Mouse (Mus musculus): ENCODE results near the gene Fam228a. TPM values are rescaled to one million over a fixed set of nuclear protein-coding genes. Genes with fewer than 3 reads are reported as not detected.
A peak's percentile ranks its signal among the peaks of the same experiment; 100 is the strongest.
"Not testable (repeated sequence)": the region's sequence is repeated elsewhere in the genome, so short reads cannot be mapped to it uniquely, and the experiment has no call there.

Fam228a gene
- polyA plus RNA-seq, 1 experiment from 2014 or later: 0.44 TPM

DNA sequence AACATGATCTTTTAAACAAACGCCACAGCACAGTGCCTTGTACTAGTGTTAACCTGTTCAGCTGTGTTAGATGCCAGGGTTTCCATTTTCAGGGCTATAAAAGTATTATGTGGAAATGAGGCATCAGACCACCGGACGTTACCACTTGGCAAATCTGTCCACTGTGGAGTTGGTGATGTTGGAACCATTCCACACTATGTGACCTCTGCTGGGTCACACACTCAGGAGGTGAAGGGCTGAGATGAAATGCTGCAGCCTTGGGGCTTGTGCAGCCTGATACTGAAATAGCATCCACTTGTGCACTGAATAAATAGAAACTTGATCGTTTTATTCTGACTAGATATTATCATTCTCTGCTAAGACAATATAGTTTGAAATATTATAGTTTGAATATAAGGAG lies 24.9 kb downstream of the Fam228a start:
- Histone ChIP-seq H3K9me3 (no peaks in the 10 kb centered on the region), H3K4me1 (no peaks in the 10 kb centered on the region), H3K36me3 (peaks cover 10% of the 10 kb centered on the region; the same call in 1 of the 2 replicates), H3K27me3 (replicated peaks) (no peaks in the 10 kb centered on the region), H3K4me2 (no peak overlapping the region), H3K4me3 (replicated peaks) (no peak overlapping the region), H3K9ac (no peak overlapping the region), H3K27ac (no peak overlapping the region)
- WGBS: 68% methylated on average over 4 of the region's 4 CpGs
- no peak for ATAC-seq (ENCODE audit: insufficient read depth, low FRiP score, low read depth)

GRCm38 (mm10) chr12:4709926-4710325 lies 28.3 kb downstream of the Fam228a start:
- H3K27ac ChIP-seq: no peak overlapping the region
- no peak overlapping the region for H3K9ac ChIP-seq
- H3K36me3 ChIP-seq: peaks cover 18% of the 10 kb centered on the region
- H3K4me3 ChIP-seq (replicated peaks): no peak overlapping the region
- H3K27me3 ChIP-seq (replicated peaks): no peaks in the 10 kb centered on the region
- 92% methylated on average over 7 of the region's 7 CpGs for WGBS
- H3K4me2 ChIP-seq: no peak overlapping the region
- no peak for ATAC-seq (ENCODE audit: insufficient read depth, low FRiP score, low read depth)
- H3K9me3 ChIP-seq: no peaks in the 10 kb centered on the region
- H3K4me1 ChIP-seq: no peaks in the 10 kb centered on the region

DNA sequence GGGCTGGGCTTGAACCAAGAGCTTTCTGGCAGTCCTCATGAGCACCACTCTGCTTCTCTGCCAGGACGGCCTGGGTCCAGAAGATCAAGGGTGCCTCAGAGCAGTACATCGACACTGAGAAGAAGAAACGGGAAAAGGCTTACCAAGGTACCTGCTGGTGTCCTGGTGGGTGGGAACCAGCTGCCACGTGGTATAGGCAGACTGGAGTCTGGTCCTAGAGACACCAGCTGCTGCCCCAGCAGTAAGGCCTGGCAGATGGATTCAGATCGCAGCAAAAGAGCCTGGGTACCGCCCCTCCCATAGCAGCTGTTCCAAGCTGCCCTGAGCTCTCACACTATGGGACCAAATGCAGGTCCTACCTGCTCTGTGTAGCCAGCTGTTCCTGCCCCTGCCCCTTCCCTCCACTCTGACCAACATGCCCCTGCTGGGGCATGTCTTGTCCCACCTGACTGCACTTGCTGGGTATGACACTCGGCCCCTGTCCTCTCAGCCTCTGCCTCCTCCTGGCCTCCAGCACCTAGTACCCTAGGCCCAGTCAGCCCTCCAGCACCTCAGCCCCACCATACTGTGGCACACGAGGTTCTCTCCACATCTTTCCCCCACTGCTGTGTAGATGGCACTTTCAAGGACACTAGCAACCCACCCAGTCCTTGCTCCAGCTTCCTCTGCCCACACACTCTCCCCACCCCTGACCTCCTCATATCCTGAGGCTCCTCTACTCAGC lies 29.2 kb downstream of the Fam228a start:
- no peak overlapping the region for H3K4me2 ChIP-seq
- no peaks in the 10 kb centered on the region for H3K4me1 ChIP-seq
- H3K4me3 ChIP-seq (replicated peaks): no peak overlapping the region
- no peak overlapping the region for H3K27ac ChIP-seq
- WGBS: 80% methylated on average over 8 of the region's 8 CpGs
- H3K9ac ChIP-seq: no peak overlapping the region
- H3K36me3 ChIP-seq: peaks cover 18% of the 10 kb centered on the region
- H3K27me3 ChIP-seq (replicated peaks): no peaks in the 10 kb centered on the region
- ATAC-seq (ENCODE audit: insufficient read depth, low FRiP score, low read depth): no peak
- no peaks in the 10 kb centered on the region for H3K9me3 ChIP-seq

- no peaks in the 10 kb centered on the region for H3K9me3 ChIP-seq
- ATAC-seq (ENCODE audit: insufficient read depth, low FRiP score, low read depth): no peak
- WGBS: 89% methylated on average over 4 of the region's 4 CpGs
- H3K4me1 ChIP-seq: no peaks in the 10 kb centered on the region
- H3K9ac ChIP-seq: no peak overlapping the region
- no peaks in the 10 kb centered on the region for H3K27me3 ChIP-seq (replicated peaks)
- no peak overlapping the region for H3K4me3 ChIP-seq (replicated peaks)
- no peak overlapping the region for H3K4me2 ChIP-seq
- H3K36me3 ChIP-seq: peaks cover 18% of the 10 kb centered on the region
- H3K27ac ChIP-seq: no peak overlapping the region
These were observed 29.9 kb downstream of the Fam228a start for GRCm38 (mm10) chr12:4708296-4708695.

- H3K36me3 ChIP-seq: peaks cover 18% of the 10 kb centered on the region
- WGBS: 89% methylated on average over 14 of the region's 14 CpGs
- no peaks in the 10 kb centered on the region for H3K9me3 ChIP-seq
- no peaks in the 10 kb centered on the region for H3K27me3 ChIP-seq (replicated peaks)
- no peak for ATAC-seq (ENCODE audit: insufficient read depth, low FRiP score, low read depth)
- H3K4me3 ChIP-seq (replicated peaks): no peak overlapping the region
- no peak overlapping the region for H3K9ac ChIP-seq
- no peak overlapping the region for H3K4me2 ChIP-seq
- H3K27ac ChIP-seq: no peak overlapping the region
- H3K4me1 ChIP-seq: no peaks in the 10 kb centered on the region
These were observed 30.7 kb downstream of the Fam228a start for GRCm38 (mm10) chr12:4707488-4708017.

- ATAC-seq (ENCODE audit: insufficient read depth, low FRiP score, low read depth): no peak
- H3K27me3 ChIP-seq (replicated peaks): no peaks in the 10 kb centered on the region
- H3K9me3 ChIP-seq: no peaks in the 10 kb centered on the region
- H3K9ac ChIP-seq: no peak overlapping the region
- H3K4me3 ChIP-seq (replicated peaks): no peak overlapping the region
- WGBS: 79% methylated on average over 10 of the region's 10 CpGs
- no peak overlapping the region for H3K4me2 ChIP-seq
- H3K36me3 ChIP-seq: peaks cover 18% of the 10 kb centered on the region
- no peaks in the 10 kb centered on the region for H3K4me1 ChIP-seq
- H3K27ac ChIP-seq: no peak overlapping the region
These were observed 31.3 kb downstream of the Fam228a start for GRCm38 (mm10) chr12:4706901-4707300.

DNA sequence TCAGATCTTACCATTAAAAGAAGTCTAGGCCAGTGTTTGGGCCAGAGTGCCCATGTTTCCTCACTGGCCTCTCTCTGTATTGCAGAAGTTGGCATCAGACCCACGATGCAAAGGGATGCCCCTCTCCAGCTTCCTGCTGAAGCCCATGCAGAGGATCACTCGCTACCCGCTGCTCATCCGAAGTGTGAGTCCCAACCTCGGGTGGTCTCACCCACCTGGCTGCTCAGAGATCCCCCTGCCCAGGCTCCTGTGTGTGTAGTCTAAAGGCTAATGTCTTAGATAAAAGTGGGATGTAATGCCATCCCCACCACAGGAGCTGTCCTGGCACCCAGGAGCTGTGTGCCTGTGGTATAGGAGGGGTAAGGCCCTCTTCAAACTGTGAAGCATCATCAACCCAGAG lies 32.1 kb downstream of the Fam228a start:
- ATAC-seq (ENCODE audit: insufficient read depth, low FRiP score, low read depth): no peak
- no peak overlapping the region for H3K4me3 ChIP-seq (replicated peaks)
- no peaks in the 10 kb centered on the region for H3K27me3 ChIP-seq (replicated peaks)
- WGBS: 88% methylated on average over 5 of the region's 5 CpGs
- H3K4me1 ChIP-seq: no peaks in the 10 kb centered on the region
- H3K27ac ChIP-seq: no peak overlapping the region
- H3K4me2 ChIP-seq: no peak overlapping the region
- peaks cover 20% of the 10 kb centered on the region for H3K36me3 ChIP-seq
- H3K9me3 ChIP-seq: no peaks in the 10 kb centered on the region
- no peak overlapping the region for H3K9ac ChIP-seq

DNA sequence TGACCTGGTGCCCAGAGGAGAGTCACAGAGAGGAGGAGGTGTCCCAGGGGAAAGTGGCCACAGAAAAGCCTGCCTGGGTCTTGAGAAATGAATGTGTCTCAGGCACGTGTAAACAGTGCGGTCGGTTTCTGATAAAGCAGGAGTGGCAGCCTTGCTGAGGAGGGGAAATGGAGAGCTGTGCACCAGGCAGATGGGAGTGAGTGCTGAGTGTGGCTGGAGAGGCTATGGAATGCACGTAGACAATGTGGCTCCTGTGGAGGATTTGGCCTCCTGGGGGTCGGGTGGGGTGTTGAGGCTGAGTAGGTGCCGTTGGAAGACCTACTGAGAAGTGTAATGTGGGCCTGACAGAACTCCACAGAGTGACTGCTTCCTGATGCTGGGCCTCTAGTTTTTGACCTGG lies 32.6 kb downstream of the Fam228a start:
- H3K4me1 ChIP-seq; H3K27me3 ChIP-seq (replicated peaks); H3K9me3 ChIP-seq; H3K4me3 ChIP-seq (replicated peaks); H3K27ac ChIP-seq; H3K4me2 ChIP-seq; H3K9ac ChIP-seq: not testable (repeated sequence)
- H3K36me3 ChIP-seq: peaks cover 24% of the 10 kb centered on the region
- peak; percentile 66; the same call in 1 of the 2 replicates for ATAC-seq (ENCODE audit: insufficient read depth, low FRiP score, low read depth)
- WGBS: 40% methylated on average over 6 of the region's 6 CpGs

DNA sequence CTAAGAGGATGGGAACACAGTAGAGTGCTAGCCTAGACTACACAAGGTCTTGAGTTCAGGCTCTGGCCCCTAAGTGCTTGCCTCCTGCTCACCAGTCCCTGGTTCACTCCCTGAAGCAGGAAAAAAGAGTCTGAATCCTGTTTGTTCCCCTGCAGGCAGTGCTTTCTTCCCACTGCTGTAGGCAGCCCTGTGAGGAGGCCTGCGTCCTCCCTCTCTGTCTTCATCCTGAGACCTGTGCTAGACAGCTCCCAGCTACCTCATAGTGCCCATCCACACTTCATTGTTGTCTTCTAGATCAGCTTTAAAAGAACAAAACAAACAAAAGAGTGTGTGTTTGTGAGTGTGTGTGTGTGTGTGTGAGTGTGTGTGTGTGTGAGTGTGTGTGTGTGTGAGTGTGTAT lies 43.7 kb downstream of the Fam228a start:
- H3K9me3 ChIP-seq: no peaks in the 10 kb centered on the region
- WGBS: 78% methylated on average over 1 of the region's 1 CpGs
- no peak overlapping the region for H3K4me3 ChIP-seq (replicated peaks)
- H3K27ac ChIP-seq: no peak overlapping the region
- H3K4me2 ChIP-seq: no peak overlapping the region
- H3K27me3 ChIP-seq (replicated peaks): no peaks in the 10 kb centered on the region
- no peak for ATAC-seq (ENCODE audit: insufficient read depth, low FRiP score, low read depth)
- H3K4me1 ChIP-seq: no peaks in the 10 kb centered on the region
- no peaks in the 10 kb centered on the region for H3K36me3 ChIP-seq
- H3K9ac ChIP-seq: no peak overlapping the region

DNA sequence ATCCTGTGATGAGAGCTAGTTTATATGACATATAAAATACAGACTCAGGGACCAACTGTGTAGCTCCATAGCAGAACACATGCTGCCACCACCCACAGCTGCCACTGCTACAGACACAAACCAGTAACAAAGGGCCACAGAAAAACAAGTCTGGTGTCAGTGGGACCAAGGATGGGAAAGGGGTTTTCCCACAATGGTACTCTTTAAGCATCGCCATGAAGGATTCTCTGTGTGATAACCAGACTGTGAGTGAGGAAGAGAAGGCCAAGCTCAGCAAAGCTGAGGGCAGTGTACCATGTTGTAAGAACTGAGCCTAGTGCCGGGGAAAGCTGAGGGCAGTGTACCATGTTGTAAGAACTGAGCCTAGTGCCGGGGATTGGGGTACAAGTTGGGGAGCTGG lies 47.0 kb downstream of the Fam228a start:
- Histone ChIP-seq H3K27ac (no peak overlapping the region), H3K4me1 (no peaks in the 10 kb centered on the region), H3K4me3 (replicated peaks) (no peak overlapping the region), H3K36me3 (no peaks in the 10 kb centered on the region), H3K9ac (no peak overlapping the region), H3K9me3 (no peaks in the 10 kb centered on the region), H3K4me2 (no peak overlapping the region), H3K27me3 (replicated peaks) (no peaks in the 10 kb centered on the region)
- 89% methylated on average over 3 of the region's 3 CpGs for WGBS
- no peak for ATAC-seq (ENCODE audit: insufficient read depth, low FRiP score, low read depth)

- 92% methylated on average over 14 of the region's 14 CpGs for WGBS
- no peaks in the 10 kb centered on the region for H3K4me1 ChIP-seq
- H3K9me3 ChIP-seq: no peaks in the 10 kb centered on the region
- no peak for ATAC-seq (ENCODE audit: insufficient read depth, low FRiP score, low read depth)
- H3K36me3 ChIP-seq: no peaks in the 10 kb centered on the region
- H3K9ac ChIP-seq: no peak overlapping the region
- no peak overlapping the region for H3K4me2 ChIP-seq
- H3K4me3 ChIP-seq (replicated peaks): no peak overlapping the region
- H3K27ac ChIP-seq: no peak overlapping the region
- H3K27me3 ChIP-seq (replicated peaks): no peaks in the 10 kb centered on the region
These were observed 48.9 kb downstream of the Fam228a start for GRCm38 (mm10) chr12:4689341-4689740.

DNA sequence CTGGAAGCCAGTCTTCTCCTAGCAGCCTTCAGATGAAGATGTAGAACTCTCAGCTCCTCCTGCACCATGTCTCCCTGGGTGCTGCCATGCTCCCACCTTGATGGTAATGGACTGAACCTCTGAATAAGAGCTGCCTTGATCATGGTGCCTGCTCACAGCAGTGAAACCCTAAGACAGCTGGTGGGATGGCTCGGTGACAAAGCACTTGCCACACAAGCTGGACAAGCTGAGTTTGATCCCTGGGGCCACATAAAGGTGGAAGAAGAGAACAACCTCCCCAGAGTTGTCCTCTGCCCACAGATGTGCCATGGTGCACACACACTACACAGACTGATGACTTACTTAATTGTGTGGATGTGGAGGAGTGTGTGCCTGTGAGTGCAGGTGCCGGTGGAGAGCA lies 49.8 kb downstream of the Fam228a start:
- Histone ChIP-seq H3K4me3 (replicated peaks) (no peak overlapping the region), H3K4me1 (no peaks in the 10 kb centered on the region), H3K4me2 (no peak overlapping the region), H3K36me3 (no peaks in the 10 kb centered on the region), H3K9ac (no peak overlapping the region), H3K27me3 (replicated peaks) (no peaks in the 10 kb centered on the region), H3K27ac (no peak overlapping the region), H3K9me3 (no peaks in the 10 kb centered on the region)
- no peak for ATAC-seq (ENCODE audit: insufficient read depth, low FRiP score, low read depth)
- 95% methylated on average over 2 of the region's 2 CpGs for WGBS

- Histone ChIP-seq H3K27ac (no peak overlapping the region), H3K36me3 (no peaks in the 10 kb centered on the region), H3K4me2 (no peak overlapping the region), H3K4me3 (replicated peaks) (no peak overlapping the region), H3K27me3 (replicated peaks) (no peaks in the 10 kb centered on the region), H3K9me3 (no peaks in the 10 kb centered on the region), H3K4me1 (no peaks in the 10 kb centered on the region), H3K9ac (no peak overlapping the region)
- ATAC-seq (ENCODE audit: insufficient read depth, low FRiP score, low read depth): no peak
- WGBS: 78% methylated on average over 4 of the region's 4 CpGs
These were observed 52.8 kb downstream of the Fam228a start for GRCm38 (mm10) chr12:4685441-4685840.

Data from stomach, embryonic 15.5 days (tissue).